Mouse (Mus musculus) embryo, embryonic 11 days (tissue): ENCODE results near the gene Dlg2.

ENCODE experiments used
- DNase-seq: peaks from one replicate; pipeline ENCODE4 v3.0.0-alpha.2; 2015

Gene Dlg2

GRCm38 (mm10) chr7:91090830-91091683 is 614.6 kb downstream of the Dlg2 start:
- peak; percentile 25 for DNase-seq

- no peak for DNase-seq
Measured at GRCm38 (mm10) chr7:91096467-91096866, 620.0 kb downstream of the Dlg2 start.

DNA sequence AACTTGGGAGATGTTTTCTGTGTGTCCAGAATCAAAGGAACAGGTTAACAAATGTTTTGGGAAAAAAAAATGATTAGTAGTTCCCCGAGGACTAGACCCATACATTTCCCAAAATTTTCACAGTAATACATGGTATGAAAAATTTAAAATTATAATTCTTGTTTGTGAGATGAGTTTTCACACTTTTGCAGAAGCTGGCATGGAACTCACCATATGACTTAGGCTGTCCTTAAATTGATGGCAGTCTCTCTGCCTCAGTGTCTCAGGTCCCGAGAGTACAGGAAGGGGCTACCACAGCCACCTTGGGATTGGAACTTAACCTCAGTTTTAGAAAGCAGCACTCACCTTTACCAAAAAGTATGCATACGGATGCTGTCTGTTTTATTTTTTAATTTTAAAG is 622.0 kb downstream of the Dlg2 start:
- DNase-seq: no peak

DNA sequence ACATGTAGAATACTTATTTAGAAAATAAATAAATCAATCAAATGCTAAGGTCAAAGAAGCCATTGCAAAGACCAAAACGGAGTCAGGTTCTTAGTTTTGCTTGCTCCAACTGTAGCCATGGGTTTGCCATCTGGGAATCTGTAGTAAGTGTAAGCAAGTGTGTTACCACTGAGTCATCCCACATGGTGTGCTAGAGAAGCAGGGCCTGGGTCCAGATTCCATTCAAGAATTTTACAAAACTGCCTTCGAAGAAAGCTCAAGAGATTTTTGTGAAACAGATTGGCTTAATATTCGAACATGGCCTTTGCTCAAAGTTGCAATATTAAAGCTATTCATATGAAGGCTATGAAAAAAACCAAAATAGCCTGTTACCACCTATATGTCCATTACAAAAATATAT is 633.1 kb downstream of the Dlg2 start:
- DNase-seq: no peak

GRCm38 (mm10) chr7:91132128-91132527 is 655.7 kb downstream of the Dlg2 start:
- DNase-seq: no peak

- DNase-seq: no peak
Measured at GRCm38 (mm10) chr7:91154096-91154495, 677.6 kb downstream of the Dlg2 start.

GRCm38 (mm10) chr7:91159144-91159543 is 682.7 kb downstream of the Dlg2 start:
- no peak for DNase-seq

DNA sequence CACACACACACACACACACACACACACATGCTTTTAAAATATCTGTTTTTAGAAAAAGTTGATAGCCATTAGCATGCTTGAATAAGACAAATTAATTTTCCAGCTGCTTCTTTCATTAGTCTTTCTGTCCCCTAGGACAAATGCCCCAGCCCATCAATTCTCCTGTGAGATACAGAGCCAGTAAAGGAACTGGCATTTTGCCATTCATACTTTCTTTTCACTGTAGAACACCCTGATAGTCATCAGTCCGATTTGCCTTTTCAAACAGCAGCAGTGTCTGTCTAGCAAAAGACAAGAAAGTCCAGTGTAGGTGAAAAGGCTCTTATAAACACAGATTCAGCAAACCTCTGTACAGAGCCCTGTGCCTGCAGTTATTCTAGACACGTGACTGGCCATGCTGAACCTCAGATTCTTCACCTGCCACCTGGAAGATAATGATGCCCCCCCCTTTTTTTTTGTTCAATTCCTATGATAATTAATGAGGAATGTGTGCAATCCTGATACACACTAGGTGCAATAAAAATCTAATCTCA is 685.2 kb downstream of the Dlg2 start:
- no peak for DNase-seq

DNA sequence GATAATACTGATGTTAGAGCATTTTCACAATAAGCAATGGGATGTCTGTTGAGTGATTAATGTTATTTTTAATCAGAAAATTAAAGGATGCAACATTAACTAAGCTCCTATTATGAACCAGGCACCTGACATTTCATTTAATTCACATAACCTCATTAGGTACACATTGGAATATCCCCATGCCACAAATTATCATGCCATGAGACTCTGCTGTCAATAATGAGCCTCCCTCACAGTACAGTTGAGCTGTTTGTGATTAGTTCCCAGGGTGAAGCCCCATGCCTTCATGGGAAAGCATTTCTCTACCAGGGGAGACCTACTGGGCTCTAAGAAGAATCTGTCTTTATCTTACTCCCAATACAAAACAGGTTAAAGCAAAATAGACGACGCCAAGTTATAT is 697.1 kb downstream of the Dlg2 start:
- DNase-seq: no peak

GRCm38 (mm10) chr7:91188211-91188610 is 711.7 kb downstream of the Dlg2 start:
- no peak for DNase-seq

DNA sequence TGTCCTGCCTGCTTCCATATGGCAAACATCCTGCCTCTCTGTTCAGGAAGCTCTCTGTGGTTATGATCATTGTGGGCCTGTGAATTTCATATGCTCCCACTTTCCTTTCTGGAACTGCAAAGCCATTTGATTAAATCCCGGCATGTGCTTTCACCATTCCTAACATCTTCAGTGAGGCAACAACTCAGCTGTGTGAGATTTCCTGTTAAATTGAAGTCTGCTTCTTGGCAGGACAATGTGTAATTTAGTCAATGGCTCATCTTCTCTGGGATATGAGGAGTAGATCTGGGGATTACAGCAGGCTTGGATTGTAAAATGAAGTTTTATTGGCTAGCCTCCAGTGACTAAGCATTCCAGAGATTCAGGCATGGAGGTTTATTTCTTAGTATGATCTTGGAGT is 722.9 kb downstream of the Dlg2 start:
- no peak for DNase-seq

DNA sequence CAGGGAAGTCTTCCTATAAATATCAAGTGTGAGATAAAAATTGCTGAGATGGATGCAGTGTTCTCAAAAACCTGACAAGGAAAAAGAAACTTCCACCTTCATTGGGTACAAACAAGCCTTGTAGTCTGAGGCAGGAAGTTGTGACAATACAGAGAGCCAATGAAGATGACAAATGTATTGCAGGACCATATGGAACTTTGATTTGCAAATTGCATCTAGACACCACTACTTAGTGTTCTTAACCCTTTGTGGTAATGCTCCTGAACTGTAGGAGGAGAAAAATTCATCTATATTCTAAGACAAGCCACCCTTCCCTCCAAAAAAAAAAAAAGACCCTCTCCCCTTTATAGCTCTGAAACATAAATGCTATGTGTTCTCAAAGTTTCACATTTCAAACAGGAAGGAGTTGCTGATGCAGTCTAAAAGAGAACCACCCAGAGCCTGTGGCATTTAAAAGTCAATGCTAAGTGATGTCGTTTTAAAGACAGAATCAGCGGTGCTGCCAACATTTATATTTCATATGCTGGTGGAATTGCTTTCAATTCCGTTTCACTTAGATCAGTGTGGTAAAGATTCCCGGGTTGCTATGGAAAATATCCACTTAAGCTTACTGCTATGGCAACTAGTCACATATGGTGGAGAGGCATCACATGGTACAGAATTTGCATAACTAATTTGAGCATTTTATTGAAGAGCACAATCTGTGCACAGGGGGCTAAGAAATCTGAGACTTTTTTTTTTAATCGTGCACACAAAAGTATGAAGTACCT is 731.8 kb downstream of the Dlg2 start:
- DNase-seq: no peak

DNA sequence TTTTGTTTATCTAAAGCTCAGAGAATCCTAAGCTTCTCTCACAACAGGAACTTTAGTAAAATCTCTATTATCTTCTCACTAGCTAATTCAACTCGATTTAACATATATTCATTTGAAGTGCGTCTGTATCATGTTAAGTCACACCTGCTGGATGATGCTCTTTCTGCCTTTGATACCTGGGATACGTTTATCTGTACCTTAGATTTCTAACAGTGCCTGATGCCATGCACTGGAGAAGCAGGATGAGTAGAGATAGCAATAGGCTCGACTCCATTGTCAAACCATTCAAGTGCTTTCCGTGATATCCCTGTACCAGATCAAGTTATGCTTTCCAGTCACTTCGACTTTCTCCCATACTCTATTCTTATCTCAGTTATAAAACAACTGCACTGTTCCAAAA is 732.5 kb downstream of the Dlg2 start:
- DNase-seq: no peak

DNA sequence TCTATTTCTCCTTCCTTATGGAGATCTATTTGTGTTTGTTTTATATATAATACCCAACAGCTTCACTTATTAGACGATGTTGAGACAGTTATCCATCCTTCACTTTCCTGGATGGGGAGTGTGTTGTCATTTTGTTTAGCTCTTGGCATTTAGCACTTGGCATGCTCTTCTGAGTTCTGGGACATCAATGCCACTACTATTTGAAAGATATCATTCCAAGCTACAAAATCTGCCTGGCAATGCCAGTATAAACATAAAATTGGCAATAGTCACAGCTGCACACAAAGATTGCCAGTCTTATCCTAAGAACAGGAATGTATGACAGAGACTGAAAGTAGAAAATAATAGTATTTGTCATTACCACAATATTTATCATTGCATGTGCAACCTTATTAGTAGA is 735.8 kb downstream of the Dlg2 start:
- DNase-seq: no peak

DNA sequence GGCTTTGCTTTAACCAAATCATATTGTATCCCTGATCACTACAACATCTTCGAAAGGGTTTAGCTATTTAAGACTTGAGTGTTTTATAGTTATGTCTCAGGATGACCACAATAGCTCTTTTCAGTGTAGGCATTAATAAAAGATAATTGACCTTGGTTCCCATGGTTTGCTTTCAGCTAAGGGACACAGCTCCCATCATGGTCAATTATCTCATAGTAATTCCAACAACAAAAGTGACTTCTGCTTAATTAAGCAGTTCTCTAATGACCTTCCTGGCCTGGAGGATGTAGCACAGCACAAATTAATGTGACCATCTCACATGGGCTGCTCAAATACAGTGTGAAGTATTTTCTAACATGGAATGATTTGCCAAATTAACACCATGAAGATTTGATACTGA is 738.4 kb downstream of the Dlg2 start:
- no peak for DNase-seq

DNA sequence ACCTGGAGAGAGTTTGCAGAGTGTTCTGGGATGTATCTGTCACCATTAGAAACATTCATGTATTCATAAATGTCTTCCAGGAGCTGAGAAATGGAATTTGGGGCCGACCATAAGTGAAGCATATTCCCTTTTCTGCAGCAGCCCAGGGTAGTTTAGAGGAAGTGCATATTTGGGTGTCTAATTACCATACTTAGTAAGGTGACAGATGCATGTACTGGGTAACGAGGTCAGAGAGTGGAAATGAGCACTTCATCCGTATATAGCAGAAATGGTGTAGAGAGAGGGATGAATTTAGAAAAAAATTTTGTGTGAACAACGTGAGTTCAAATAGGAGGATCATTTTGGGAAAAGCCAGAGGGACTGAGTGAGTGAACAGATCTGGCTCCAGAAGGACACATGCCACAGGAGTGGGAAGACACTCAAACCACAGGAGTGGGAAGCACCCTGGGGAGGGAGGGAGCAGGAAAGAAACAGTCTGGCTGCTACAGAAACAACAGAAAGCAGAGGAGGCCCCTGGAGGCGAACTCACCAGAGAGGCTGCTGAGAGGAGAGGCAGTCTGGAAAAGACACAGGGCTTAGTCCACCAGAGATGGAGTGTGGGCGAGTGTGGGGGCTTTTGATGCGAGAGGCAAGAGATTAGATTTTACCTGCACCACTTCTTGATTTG is 742.0 kb downstream of the Dlg2 start:
- no peak for DNase-seq

- DNase-seq: peak; percentile 83
Measured at GRCm38 (mm10) chr7:91226442-91226841, 750.0 kb downstream of the Dlg2 start.

GRCm38 (mm10) chr7:91241718-91242117 is 765.2 kb downstream of the Dlg2 start:
- DNase-seq: no peak

- DNase-seq: no peak
Measured at GRCm38 (mm10) chr7:91261672-91262030, 785.2 kb downstream of the Dlg2 start.

- peak; percentile 68 for DNase-seq
Measured at GRCm38 (mm10) chr7:91262031-91262951, 785.8 kb downstream of the Dlg2 start.

DNA sequence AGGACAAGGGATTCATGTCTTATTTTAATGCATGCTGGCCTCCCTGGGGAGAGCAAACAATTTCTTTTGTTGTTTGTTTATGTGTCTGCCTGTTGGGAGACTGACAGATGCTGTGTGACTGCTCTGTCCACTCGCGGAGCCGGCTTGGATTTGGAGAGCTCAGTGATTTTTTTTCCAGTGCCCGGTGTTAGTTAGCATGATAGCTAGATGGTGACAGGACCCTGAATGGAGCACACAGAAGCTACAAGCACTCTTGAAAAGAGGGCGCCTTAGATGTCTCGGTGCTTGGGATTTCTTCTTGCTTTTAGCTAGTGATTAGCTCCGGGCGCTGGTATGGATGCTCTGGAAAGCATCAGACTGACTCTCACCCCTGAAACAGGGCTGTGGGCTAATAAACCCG is 786.5 kb downstream of the Dlg2 start:
- peak; percentile 25 for DNase-seq

DNA sequence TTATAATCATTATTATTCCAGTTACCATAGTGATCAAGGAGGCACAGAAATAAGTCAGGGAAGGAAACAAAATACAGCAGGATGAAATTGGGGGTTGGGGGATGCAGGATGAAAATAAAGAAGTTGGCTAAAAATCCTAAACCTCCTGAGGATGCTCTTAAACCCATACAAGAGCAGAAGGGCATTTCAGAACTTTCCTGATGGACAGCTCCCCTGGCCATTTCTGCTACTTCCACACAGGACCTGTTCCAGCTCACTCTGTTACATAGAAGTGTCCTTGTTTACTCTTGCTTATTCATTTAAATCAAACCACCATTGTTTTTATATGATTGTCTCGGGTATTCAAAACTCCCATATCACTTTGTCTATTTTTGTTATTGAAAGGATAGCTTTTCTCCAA is 791.3 kb downstream of the Dlg2 start:
- DNase-seq: peak; percentile 68
